Mouse (Mus musculus) embryo, embryonic 9.5 days (tissue): ENCODE measurements at regions not wholly inside any gene's neighbourhood (a gene's known extent, or its start where the extent isn't known, plus 50 kb on each side); places are given as distances from the start of the nearest gene placed in this dataset.

Experiments used
- DNase-seq: peaks from one replicate; pipeline ENCODE4 v3.0.0-alpha.2; 2017; ENCODE audit errors: extremely low spot score

- DNase-seq, result no peak
Observed at GRCm38 (mm10) chr13:42590415-42590814, 90.0 kb upstream of the Phactr1 start.

- no peak for DNase-seq
Observed at GRCm38 (mm10) chr13:42592945-42593344, 87.5 kb upstream of the Phactr1 start.

GRCm38 (mm10) chr13:42593488-42594170 lies 86.8 kb upstream of the Phactr1 start:
- no peak for DNase-seq

GRCm38 (mm10) chr13:42595180-42595579 lies 85.2 kb upstream of the Phactr1 start:
- no peak for DNase-seq

GRCm38 (mm10) chr13:42597781-42598180 lies 82.6 kb upstream of the Phactr1 start:
- DNase-seq, result no peak

GRCm38 (mm10) chr13:42603308-42603707 lies 77.1 kb upstream of the Phactr1 start:
- no peak for DNase-seq

GRCm38 (mm10) chr13:42607735-42608134 lies 72.7 kb upstream of the Phactr1 start:
- no peak for DNase-seq

- peak; percentile 14 for DNase-seq
Observed at GRCm38 (mm10) chr13:42608963-42609362, 71.5 kb upstream of the Phactr1 start.

- DNase-seq, result no peak
Observed at GRCm38 (mm10) chr13:42613326-42613725, 67.1 kb upstream of the Phactr1 start.

- no peak for DNase-seq
Observed at GRCm38 (mm10) chr13:42615826-42616225, 64.6 kb upstream of the Phactr1 start.

GRCm38 (mm10) chr13:42617225-42617624 lies 63.2 kb upstream of the Phactr1 start:
- no peak for DNase-seq

GRCm38 (mm10) chr13:42617844-42618243 lies 62.6 kb upstream of the Phactr1 start:
- no peak for DNase-seq

- no peak for DNase-seq
Observed at GRCm38 (mm10) chr13:42619555-42620280, 60.7 kb upstream of the Phactr1 start.

- peak; percentile 18 for DNase-seq
Observed at GRCm38 (mm10) chr13:42623491-42623890, 56.9 kb upstream of the Phactr1 start.
